Mouse (Mus musculus) forebrain, embryonic 14.5 days (tissue): ENCODE measurements around the gene Pdpr. TPM values are rescaled to one million over a fixed set of nuclear protein-coding genes. Genes with fewer than 3 reads are reported as not detected.
"Not testable (repeated sequence)": the region's sequence is repeated elsewhere in the genome, so short reads cannot be mapped to it uniquely, and the experiment has no call there.

Experiments
- ATAC-seq: fragments of 200-750 bp; cut with Nextera tagmentation; 2 replicates; pipeline ENCODE4 v1.8.0; 2017; ENCODE audit warnings: mild to moderate bottlenecking, moderate library complexity
- DNase-seq: peaks from one replicate; pipeline ENCODE4 v3.0.0-alpha.2; 2015; ENCODE audit warnings: low spot score
- H3K27ac ChIP-seq: fragments of 300-500 bp; sonication (generic); 2 replicates; pipeline ENCODE4 v1.5.1; 2014; ENCODE audit warnings: low read depth, mild to moderate bottlenecking, control low read depth, low read length, moderate library complexity
- H3K27me3 ChIP-seq: fragments of 300-500 bp; sonication (generic); replicated peaks from 2 replicates; pipeline ENCODE4 v1.6.1; 2014; ENCODE audit warnings: low read length, control low read depth, mixed read lengths; ENCODE audit not compliant: control insufficient read depth, insufficient read depth
- H3K36me3 ChIP-seq: fragments of 300-500 bp; sonication (generic); 2 replicates; pipeline ENCODE4 v1.6.1; 2014; ENCODE audit warnings: low read length, control low read depth; ENCODE audit not compliant: control insufficient read depth, insufficient read depth
- H3K4me1 ChIP-seq: fragments of 300-500 bp; sonication (generic); 2 replicates; pipeline ENCODE4 v1.6.1; 2014; ENCODE audit warnings: antibody characterized with exemption, low read length, control low read depth; ENCODE audit not compliant: control insufficient read depth, insufficient read depth
- H3K4me2 ChIP-seq: fragments of 300-500 bp; sonication (generic); 2 replicates; pipeline ENCODE4 v1.6.1; 2014; ENCODE audit warnings: mild to moderate bottlenecking, control low read depth, low read length
- H3K4me3 ChIP-seq: fragments of 300-500 bp; sonication (generic); 2 replicates; pipeline ENCODE4 v1.5.1; 2014; ENCODE audit warnings: low read depth, low read length, control low read depth
- H3K9ac ChIP-seq: fragments of 300-500 bp; sonication (generic); 2 replicates; pipeline ENCODE4 v1.6.1; 2014; ENCODE audit warnings: mild to moderate bottlenecking, low read length, control low read depth, moderate library complexity
- H3K9me3 ChIP-seq: fragments of 300-500 bp; sonication (generic); replicated peaks from 2 replicates; pipeline ENCODE4 v1.6.1; 2016; ENCODE audit warnings: low read length, control low read depth, mixed read lengths; ENCODE audit not compliant: control insufficient read depth
- WGBS: fragments of 180-500 bp; shearing (Covaris S2); extraction: QIAGEN DNeasy Blood & Tissue Kit; methylation state at CpG from one replicate; pipeline ENCODE4 v1.1.7; 2014; 5-methylcytosine and 5-hydroxymethylcytosine counted together
- polyA plus RNA-seq: library from polyadenylated mRNA; unstranded; fragments of >200 nt; fragmentation: Nextera tagmentation; extraction: Ambion mirVana; gene quantifications from 2 replicates; pipeline ENCODE4 v1.2.1, GENCODE M21; 2014

Pdpr gene
- polyA plus RNA-seq, 1 experiment from 2014 or later = 6.7 TPM

DNA sequence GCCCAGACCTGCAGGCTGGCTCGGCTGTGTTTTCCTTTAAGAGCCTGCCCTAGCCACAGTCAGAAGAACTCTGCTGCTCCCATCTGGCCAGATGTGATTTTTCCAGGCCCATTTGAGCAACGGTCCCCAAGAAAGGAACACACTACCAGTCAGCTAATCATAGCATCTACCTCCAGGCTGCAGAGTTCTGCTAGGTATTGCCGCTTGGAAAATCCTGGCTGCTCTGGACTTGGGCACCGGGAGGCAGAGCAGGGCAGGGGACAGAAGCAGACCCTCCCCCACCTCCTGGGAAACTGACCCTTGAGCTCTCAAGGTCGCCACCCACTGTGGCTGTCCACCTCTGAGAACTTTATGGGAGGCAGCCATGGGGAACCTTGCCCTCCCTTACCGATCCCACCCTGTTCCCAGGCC is 14.6 kb upstream of the Pdpr start:
- WGBS = 42% methylated on average over 6 of the region's 6 CpGs
- Histone ChIP-seq H3K9ac (no peak overlapping the region), H3K9me3 (no peaks in the 10 kb centered on the region), H3K4me3 (no peak overlapping the region), H3K27ac (no peak overlapping the region), H3K27me3 (no peaks in the 10 kb centered on the region), H3K36me3 (no peaks in the 10 kb centered on the region), H3K4me2 (no peak overlapping the region), H3K4me1 (no peaks in the 10 kb centered on the region)
- DNase-seq = no peak
- ATAC-seq = no peak

DNA sequence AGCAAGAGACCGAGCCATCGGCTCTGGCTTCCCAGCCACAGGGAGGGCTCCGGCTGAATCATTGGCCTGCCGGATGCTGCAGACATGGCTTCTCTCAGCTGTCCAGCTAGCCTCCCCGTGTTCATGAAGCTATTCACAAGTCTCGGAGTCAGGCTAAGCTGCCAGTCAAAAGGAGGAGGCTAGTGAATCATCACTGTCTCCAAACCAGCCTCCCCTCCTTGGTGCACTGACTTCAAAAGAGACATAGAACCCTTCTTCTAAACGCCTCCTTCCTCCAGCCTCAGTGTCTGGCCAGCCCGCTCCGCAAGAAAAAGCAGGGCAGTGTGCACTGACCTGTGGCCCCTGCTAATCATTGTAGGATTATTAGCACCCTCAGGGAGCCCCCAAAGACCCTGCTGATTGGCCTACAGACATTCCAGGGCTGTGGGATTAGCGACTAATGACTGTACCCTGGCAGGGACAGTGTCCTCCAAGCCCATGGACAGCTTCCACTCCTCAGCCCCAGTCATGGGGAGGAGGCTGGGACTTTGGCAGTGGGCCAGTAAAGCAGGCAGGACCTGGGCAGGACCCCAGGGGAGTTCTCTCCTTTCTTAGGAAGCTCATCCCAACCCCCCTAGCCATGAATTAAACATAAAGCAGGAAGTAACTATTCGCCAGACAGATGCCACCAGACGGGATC is 12.7 kb upstream of the Pdpr start:
- H3K4me3 ChIP-seq = no peak overlapping the region
- H3K9ac ChIP-seq = no peak overlapping the region
- no peaks in the 10 kb centered on the region for H3K27me3 ChIP-seq
- no peak for ATAC-seq
- H3K9me3 ChIP-seq = no peaks in the 10 kb centered on the region
- WGBS = 31% methylated on average over 12 of the region's 12 CpGs
- no peak for DNase-seq
- no peaks in the 10 kb centered on the region for H3K4me1 ChIP-seq
- H3K27ac ChIP-seq = no peak overlapping the region
- no peaks in the 10 kb centered on the region for H3K36me3 ChIP-seq
- no peak overlapping the region for H3K4me2 ChIP-seq

DNA sequence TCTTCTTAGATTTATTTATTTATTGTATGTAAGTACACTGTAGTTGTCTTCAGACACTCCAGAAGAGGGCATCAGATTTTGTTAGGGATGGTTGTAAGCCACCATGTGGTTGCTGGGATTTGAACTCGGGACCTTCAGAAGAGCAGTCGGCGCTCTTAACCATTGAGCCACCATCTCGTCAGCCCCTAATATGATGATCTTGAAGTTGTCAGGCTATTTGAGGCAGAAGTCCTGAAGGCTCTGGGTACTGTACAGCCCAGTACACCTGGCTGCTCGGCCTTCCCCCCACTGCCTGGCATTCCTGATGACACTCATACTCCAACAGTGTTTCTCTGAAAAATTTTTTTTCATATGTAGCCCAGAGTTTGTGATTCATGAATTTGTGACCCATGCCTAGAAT is 10.5 kb upstream of the Pdpr start:
- not testable (repeated sequence) for H3K9me3 ChIP-seq, H3K9ac ChIP-seq, DNase-seq, H3K4me3 ChIP-seq, H3K4me2 ChIP-seq, ATAC-seq, H3K27me3 ChIP-seq, H3K36me3 ChIP-seq, H3K27ac ChIP-seq, H3K4me1 ChIP-seq
- WGBS = 92% methylated on average over 5 of the region's 5 CpGs

DNA sequence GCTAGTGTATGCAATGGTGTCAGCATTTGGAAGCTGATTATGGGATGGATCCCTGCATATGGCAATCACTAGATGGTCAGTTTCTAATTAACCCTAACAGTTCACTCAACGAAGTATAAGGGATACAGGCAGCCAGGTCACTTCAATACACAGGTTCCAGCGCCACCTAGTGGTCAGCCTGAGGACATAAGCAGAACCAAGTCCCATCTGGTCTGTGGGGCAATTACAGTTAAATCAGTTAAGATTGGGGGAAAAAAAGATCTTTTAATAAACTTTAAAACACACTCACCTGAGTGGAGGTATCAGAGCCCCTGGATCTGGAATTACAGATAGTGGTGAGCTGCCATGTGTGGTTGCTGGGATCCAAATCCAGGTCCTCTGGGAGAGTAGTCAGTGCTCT is 4.3 kb upstream of the Pdpr start:
- no peaks in the 10 kb centered on the region for H3K9me3 ChIP-seq
- H3K27me3 ChIP-seq = no peaks in the 10 kb centered on the region
- no peak overlapping the region for H3K4me2 ChIP-seq
- no peak overlapping the region for H3K27ac ChIP-seq
- DNase-seq (peak; percentile 87), ATAC-seq (no peak)
- no peak overlapping the region for H3K4me3 ChIP-seq
- H3K9ac ChIP-seq = no peak overlapping the region
- 0% methylated on average over 2 of the region's 2 CpGs for WGBS
- H3K4me1 ChIP-seq = no peaks in the 10 kb centered on the region
- no peaks in the 10 kb centered on the region for H3K36me3 ChIP-seq

DNA sequence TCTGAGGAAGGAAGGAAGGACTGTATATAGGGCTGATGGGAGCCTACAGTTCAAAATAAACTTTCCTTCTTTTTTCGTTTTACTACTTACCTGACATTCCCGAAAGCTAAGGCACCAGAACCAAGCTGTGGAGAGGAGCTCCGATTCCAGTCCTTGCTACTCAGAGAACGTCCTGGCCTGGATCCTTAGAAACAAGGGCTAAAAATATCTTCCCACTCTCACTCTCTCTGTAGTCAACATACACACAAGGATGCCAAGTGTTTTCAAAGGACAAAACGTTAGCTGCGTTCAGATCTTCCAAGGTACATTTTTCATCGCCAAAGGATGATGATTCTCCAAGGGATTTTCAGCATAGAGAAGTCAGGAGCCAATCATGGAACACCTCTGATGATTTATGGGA is 2.7 kb upstream of the Pdpr start:
- 0 out of 2 replicates have a peak, but pooled peaks cover 6% of the 10 kb centered on the region for H3K4me1 ChIP-seq
- no peaks in the 10 kb centered on the region for H3K36me3 ChIP-seq
- WGBS = 81% methylated on average over 7 of the region's 7 CpGs
- no peaks in the 10 kb centered on the region for H3K9me3 ChIP-seq
- no peak overlapping the region for H3K27ac ChIP-seq
- H3K4me3 ChIP-seq = no peak overlapping the region
- no peak for DNase-seq
- H3K4me2 ChIP-seq = no peak overlapping the region
- ATAC-seq = no peak
- H3K27me3 ChIP-seq = no peaks in the 10 kb centered on the region
- no peak overlapping the region for H3K9ac ChIP-seq

DNA sequence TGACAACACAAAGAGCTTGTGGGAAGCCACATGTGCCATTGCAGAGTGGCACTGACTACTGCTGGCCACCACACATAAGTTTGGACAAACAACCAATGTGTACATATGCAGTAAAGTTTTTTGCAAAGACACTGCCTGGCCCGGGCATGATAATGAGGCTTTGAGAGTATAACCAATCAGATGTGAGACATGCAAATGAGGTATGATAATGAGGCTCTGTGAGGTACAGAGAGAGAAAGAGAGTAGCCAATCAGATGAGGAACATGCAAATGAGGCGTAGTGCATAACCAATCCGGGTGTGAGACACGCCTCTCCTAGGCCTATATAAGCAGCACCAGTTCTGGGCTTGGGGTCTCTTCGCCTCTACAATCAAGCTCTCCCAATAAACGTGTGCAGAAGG is 2.1 kb upstream of the Pdpr start, which contains the start of gene Clec18a:
TSS of gene Clec18a (minus strand) at position 101 of the 400 bp plus-strand sequence.
- not testable (repeated sequence) for H3K27me3 ChIP-seq, H3K9ac ChIP-seq, H3K36me3 ChIP-seq, H3K4me1 ChIP-seq, H3K4me3 ChIP-seq, ATAC-seq, H3K4me2 ChIP-seq, H3K27ac ChIP-seq, DNase-seq, H3K9me3 ChIP-seq
- 86% methylated on average over 5 of the region's 6 CpGs for WGBS

DNA sequence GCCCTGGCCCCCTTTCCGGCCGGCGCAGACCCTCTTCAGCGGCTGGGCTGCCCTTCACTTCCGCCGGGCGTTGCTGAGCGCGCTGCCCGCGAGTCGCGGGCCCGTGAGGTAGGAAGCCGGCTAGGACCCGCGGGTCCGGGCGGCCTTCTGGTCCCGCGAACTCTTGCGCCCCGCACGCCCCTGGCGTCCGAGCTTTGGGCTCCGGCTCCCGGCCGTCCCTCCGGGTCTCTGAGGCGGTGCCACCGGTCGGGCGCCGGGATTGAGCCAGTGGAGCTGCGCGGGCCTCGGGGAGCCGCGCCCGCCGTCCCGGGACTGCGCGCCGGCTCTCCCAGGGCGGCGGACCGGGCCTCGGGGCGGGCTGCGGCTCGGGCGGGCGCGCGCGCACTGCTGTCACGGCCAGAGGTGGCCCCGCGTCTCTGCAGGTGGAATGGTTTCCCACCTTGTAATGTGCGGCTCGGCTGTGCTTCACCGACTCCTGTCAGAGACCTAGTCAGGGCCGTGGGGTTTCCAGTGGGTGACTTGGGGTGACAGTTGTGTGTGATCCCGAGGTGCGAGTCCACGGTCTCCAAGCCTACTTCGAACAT is 381 bp downstream of the Pdpr start:
- DNase-seq = peak; percentile 3
- not testable (repeated sequence) for H3K27ac ChIP-seq

DNA sequence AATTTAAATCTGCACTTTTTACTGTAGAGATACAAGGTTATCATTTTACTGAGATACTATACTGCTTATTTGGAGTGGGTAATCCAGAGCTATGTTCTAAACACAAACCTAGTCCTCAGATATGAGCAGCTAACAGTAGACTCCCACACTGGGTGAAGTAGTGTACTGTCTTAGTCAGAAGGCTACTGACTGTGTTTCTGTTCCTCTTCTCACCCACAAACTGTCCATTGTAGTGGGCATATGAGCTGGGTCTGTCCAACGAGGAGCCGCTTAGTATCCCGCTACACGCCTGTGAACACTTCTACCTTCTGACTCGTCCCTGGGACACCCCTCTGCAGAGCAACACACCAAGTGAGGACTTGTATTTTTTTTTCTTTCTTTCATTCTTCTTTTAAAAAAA is 20.5 kb downstream of the Pdpr start:
- ATAC-seq (no peak), DNase-seq (no peak)
- 93% methylated on average over 5 of the region's 5 CpGs for WGBS
- H3K9me3 ChIP-seq = no peaks in the 10 kb centered on the region
- no peak overlapping the region for H3K4me3 ChIP-seq
- H3K36me3 ChIP-seq = peaks cover 67% of the 10 kb centered on the region
- H3K4me1 ChIP-seq = no peaks in the 10 kb centered on the region
- H3K27ac ChIP-seq = no peak overlapping the region
- no peak overlapping the region for H3K4me2 ChIP-seq
- H3K27me3 ChIP-seq = no peaks in the 10 kb centered on the region
- H3K9ac ChIP-seq = no peak overlapping the region

More for the DNA sequence above, 381 bp downstream of the Pdpr start:
- peak overlapping the region; percentile 52 for H3K4me3 ChIP-seq
- H3K9me3 ChIP-seq, H3K36me3 ChIP-seq, H3K27me3 ChIP-seq, H3K4me1 ChIP-seq: not testable (repeated sequence)
- 2% methylated on average over 19 of the region's 69 CpGs for WGBS
- peak overlapping the region; percentile 72 for H3K9ac ChIP-seq
- ATAC-seq = peak; percentile 70
- peak overlapping the region; percentile 70 for H3K4me2 ChIP-seq

DNA sequence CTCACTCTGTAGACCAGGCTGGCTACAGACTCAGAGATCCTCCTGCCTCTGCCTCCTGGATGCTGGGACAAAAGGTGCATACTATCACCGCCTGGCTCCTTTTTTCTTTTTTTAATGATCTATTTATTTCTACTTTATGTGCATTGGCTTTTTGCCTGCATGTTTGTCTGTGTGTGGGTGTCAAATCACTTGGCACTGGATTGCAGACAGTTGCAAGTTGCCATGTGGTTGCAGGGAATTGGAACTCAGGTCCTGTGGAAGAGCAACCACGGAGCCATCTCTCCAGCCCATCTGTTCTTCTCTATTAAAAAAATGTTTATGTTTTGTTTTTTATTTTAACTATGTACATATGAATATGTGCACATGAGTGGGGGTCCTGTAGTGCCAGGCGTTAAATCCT is 25.1 kb downstream of the Pdpr start:
- no peak overlapping the region for H3K4me3 ChIP-seq
- no peak overlapping the region for H3K4me2 ChIP-seq
- no peaks in the 10 kb centered on the region for H3K9me3 ChIP-seq
- ATAC-seq (no peak), DNase-seq (peak; percentile 67)
- H3K4me1 ChIP-seq = no peaks in the 10 kb centered on the region
- H3K36me3 ChIP-seq = peaks cover 78% of the 10 kb centered on the region
- no peak overlapping the region for H3K9ac ChIP-seq
- WGBS = 82% methylated on average over 3 of the region's 3 CpGs
- no peak overlapping the region for H3K27ac ChIP-seq
- H3K27me3 ChIP-seq = no peaks in the 10 kb centered on the region
